Mouse (Mus musculus): ENCODE measurements around the gene Traf3ip1. TPM values are rescaled to one million over a fixed set of nuclear protein-coding genes. Genes with fewer than 3 reads are reported as not detected.
"Not testable (repeated sequence)": the region's sequence is repeated elsewhere in the genome, so short reads cannot be mapped to it uniquely, and the experiment has no call there.

The Traf3ip1 gene
- polyA plus RNA-seq, 1 experiment from 2014 or later = 11.8 TPM

GRCm38 (mm10) chr1:91466186-91466585 lies 28.3 kb upstream of the Traf3ip1 start:
- H3K27me3 ChIP-seq = no peaks in the 10 kb centered on the region
- no peaks in the 10 kb centered on the region for H3K36me3 ChIP-seq
- ATAC-seq (ENCODE audit: insufficient number of reproducible peaks, insufficient read depth, low FRiP score, low TSS enrichment, low read depth) = no peak
- no peak overlapping the region for H3K4me3 ChIP-seq (replicated peaks)
- no peak overlapping the region for H3K4me2 ChIP-seq
- no peak overlapping the region for H3K27ac ChIP-seq
- peaks cover 12% of the 10 kb centered on the region for H3K4me1 ChIP-seq (replicated peaks)
- no peaks in the 10 kb centered on the region for H3K9me3 ChIP-seq
- 81% methylated on average over 6 of the region's 6 CpGs for WGBS
- H3K9ac ChIP-seq (replicated peaks) = no peak overlapping the region

GRCm38 (mm10) chr1:91469888-91470419 lies 24.5 kb upstream of the Traf3ip1 start:
- WGBS = 84% methylated on average over 4 of the region's 4 CpGs
- ATAC-seq (ENCODE audit: insufficient number of reproducible peaks, insufficient read depth, low FRiP score, low TSS enrichment, low read depth) = no peak

GRCm38 (mm10) chr1:91478145-91478544 lies 16.3 kb upstream of the Traf3ip1 start:
- H3K4me1 ChIP-seq (replicated peaks); H3K27me3 ChIP-seq; ATAC-seq (ENCODE audit: insufficient number of reproducible peaks, insufficient read depth, low FRiP score, low TSS enrichment, low read depth); H3K9ac ChIP-seq (replicated peaks); H3K27ac ChIP-seq; H3K4me3 ChIP-seq (replicated peaks); H3K4me2 ChIP-seq; H3K36me3 ChIP-seq; H3K9me3 ChIP-seq: not testable (repeated sequence)
- WGBS = 96% methylated on average over 12 of the region's 13 CpGs

More at GRCm38 (mm10) chr1:91469888-91470419, 24.5 kb upstream of the Traf3ip1 start:
- Histone ChIP-seq H3K4me1 (replicated peaks) (peaks cover 7% of the 10 kb centered on the region), H3K9ac (replicated peaks) (no peak overlapping the region), H3K27me3 (no peaks in the 10 kb centered on the region), H3K27ac (no peak overlapping the region), H3K4me2 (no peak overlapping the region), H3K4me3 (replicated peaks) (no peak overlapping the region), H3K36me3 (no peaks in the 10 kb centered on the region), H3K9me3 (no peaks in the 10 kb centered on the region)

- Histone ChIP-seq H3K9ac (replicated peaks) (no peak overlapping the region), H3K36me3 (no peaks in the 10 kb centered on the region), H3K27ac (no peak overlapping the region), H3K4me2 (no peak overlapping the region), H3K27me3 (no peaks in the 10 kb centered on the region), H3K4me1 (replicated peaks) (no peaks in the 10 kb centered on the region), H3K4me3 (replicated peaks) (no peak overlapping the region), H3K9me3 (0 out of 2 replicates have a peak, but pooled peaks cover 3% of the 10 kb centered on the region)
- no peak for ATAC-seq (ENCODE audit: insufficient number of reproducible peaks, insufficient read depth, low FRiP score, low TSS enrichment, low read depth)
- WGBS = 97% methylated on average over 1 of the region's 1 CpGs
Measured at GRCm38 (mm10) chr1:91478958-91479357, 15.5 kb upstream of the Traf3ip1 start.

GRCm38 (mm10) chr1:91482616-91483211 lies 11.7 kb upstream of the Traf3ip1 start:
- ATAC-seq (ENCODE audit: insufficient number of reproducible peaks, insufficient read depth, low FRiP score, low TSS enrichment, low read depth) = no peak
- Histone ChIP-seq H3K4me2 (no peak overlapping the region), H3K27ac (no peak overlapping the region), H3K36me3 (no peaks in the 10 kb centered on the region), H3K9me3 (0 out of 2 replicates have a peak, but pooled peaks cover 3% of the 10 kb centered on the region), H3K4me3 (replicated peaks) (no peak overlapping the region), H3K9ac (replicated peaks) (no peak overlapping the region), H3K27me3 (peaks cover 4% of the 10 kb centered on the region; the same call in 1 of the 2 replicates), H3K4me1 (replicated peaks) (no peaks in the 10 kb centered on the region)
- WGBS = 84% methylated on average over 7 of the region's 7 CpGs

DNA sequence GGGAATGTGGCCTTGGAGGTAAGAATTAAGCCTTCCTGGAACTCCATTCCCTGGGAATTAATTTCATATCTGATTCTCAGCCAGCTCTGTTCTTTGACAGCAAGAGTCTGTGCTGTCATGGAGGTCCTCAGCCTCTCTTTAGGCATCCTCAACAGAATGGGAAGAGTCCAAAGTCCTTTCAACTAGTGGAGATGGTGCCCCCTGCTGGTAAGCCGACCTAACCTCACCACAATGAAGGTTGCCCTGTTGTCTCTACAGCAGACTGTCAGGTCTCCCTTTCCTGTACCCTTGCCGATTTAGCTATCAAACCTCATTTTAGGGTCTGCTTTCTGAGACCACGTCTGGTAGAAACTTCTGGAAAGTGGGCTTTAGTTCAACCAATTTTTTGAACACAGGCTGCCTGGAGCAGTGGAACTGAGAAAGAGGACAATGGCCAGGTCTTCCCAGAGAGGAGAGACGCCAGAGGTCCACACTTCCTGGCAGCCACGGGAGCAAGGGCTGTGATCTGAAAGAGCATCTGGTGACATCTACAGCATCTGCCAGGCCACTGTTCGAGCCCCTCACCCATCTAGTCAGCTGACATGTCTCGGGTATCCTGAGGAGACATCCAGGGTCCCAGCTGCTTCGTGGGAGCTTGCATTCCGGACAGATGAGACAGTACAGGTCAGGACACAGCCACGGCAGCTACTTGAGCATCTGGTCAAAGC lies 11.0 kb upstream of the Traf3ip1 start:
- 0 out of 2 replicates have a peak overlapping the region, but pooled peaks have one; percentile 12 for H3K9ac ChIP-seq (replicated peaks)
- H3K9me3 ChIP-seq = 0 out of 2 replicates have a peak, but pooled peaks cover 3% of the 10 kb centered on the region
- H3K4me1 ChIP-seq (replicated peaks) = no peaks in the 10 kb centered on the region
- no peaks in the 10 kb centered on the region for H3K36me3 ChIP-seq
- no peak overlapping the region for H3K27ac ChIP-seq
- WGBS = 37% methylated on average over 10 of the region's 10 CpGs
- peak; percentile 57; the same call in 1 of the 2 replicates for ATAC-seq (ENCODE audit: insufficient number of reproducible peaks, insufficient read depth, low FRiP score, low TSS enrichment, low read depth)
- H3K4me2 ChIP-seq = no peak overlapping the region
- peaks cover 4% of the 10 kb centered on the region; the same call in 1 of the 2 replicates for H3K27me3 ChIP-seq
- H3K4me3 ChIP-seq (replicated peaks) = no peak overlapping the region

GRCm38 (mm10) chr1:91484011-91484346 lies 10.5 kb upstream of the Traf3ip1 start:
- ATAC-seq (ENCODE audit: insufficient number of reproducible peaks, insufficient read depth, low FRiP score, low TSS enrichment, low read depth) = no peak
- Histone ChIP-seq H3K4me2 (no peak overlapping the region), H3K9me3 (0 out of 2 replicates have a peak, but pooled peaks cover 2% of the 10 kb centered on the region), H3K27ac (no peak overlapping the region), H3K4me1 (replicated peaks) (no peaks in the 10 kb centered on the region), H3K9ac (replicated peaks) (no peak overlapping the region), H3K36me3 (no peaks in the 10 kb centered on the region), H3K27me3 (peaks cover 4% of the 10 kb centered on the region; the same call in 1 of the 2 replicates), H3K4me3 (replicated peaks) (no peak overlapping the region)
- 70% methylated on average over 5 of the region's 5 CpGs for WGBS

DNA sequence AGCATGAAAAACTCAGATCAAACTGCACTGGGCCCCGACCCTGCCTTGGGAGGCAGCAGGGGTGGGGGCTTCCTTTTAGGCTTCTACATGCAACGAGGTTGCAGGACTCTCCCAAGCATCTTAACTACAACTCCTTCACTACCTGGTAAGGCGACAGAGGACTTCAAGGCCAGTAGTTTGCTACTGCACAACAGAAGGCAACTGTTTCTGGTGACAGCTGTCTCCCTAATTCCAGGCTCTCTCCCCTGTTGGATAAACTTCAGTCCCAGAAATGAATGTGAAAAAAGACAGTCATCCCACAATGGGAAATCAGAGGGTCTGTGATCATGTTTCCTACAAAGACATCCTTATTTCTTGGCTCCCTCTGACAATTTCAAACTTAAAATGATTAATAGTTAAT lies 9.0 kb upstream of the Traf3ip1 start:
- Histone ChIP-seq H3K4me3 (replicated peaks) (no peak overlapping the region), H3K9me3 (no peaks in the 10 kb centered on the region), H3K4me1 (replicated peaks) (no peaks in the 10 kb centered on the region), H3K4me2 (no peak overlapping the region), H3K27ac (no peak overlapping the region), H3K27me3 (peaks cover 4% of the 10 kb centered on the region; the same call in 1 of the 2 replicates), H3K9ac (replicated peaks) (no peak overlapping the region), H3K36me3 (no peaks in the 10 kb centered on the region)
- no peak for ATAC-seq (ENCODE audit: insufficient number of reproducible peaks, insufficient read depth, low FRiP score, low TSS enrichment, low read depth)
- 74% methylated on average over 3 of the region's 3 CpGs for WGBS

DNA sequence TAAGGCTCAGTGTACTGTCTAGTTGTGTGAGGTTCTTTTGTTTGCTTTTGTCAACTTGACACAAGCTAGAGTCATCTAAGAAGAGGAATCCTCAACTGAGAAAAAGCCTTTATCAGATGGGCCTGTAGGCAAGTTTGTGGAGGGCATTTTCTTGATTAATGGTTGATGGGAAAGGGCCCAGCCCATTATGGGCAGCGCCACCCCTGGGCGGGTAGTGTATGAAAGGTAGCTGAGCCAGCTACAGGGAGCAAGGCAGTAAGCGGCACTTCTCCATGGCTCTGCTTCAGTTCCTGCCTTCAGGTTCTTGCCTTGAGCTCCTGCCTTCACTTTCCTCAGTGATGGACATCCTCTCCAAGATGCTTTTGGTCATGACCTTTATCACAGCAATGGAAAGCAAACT lies 8.3 kb upstream of the Traf3ip1 start:
- Histone ChIP-seq H3K4me1 (replicated peaks) (no peaks in the 10 kb centered on the region), H3K27ac (no peak overlapping the region), H3K9me3 (no peaks in the 10 kb centered on the region), H3K36me3 (no peaks in the 10 kb centered on the region), H3K4me3 (replicated peaks) (no peak overlapping the region), H3K27me3 (peaks cover 4% of the 10 kb centered on the region; the same call in 1 of the 2 replicates), H3K4me2 (no peak overlapping the region), H3K9ac (replicated peaks) (no peak overlapping the region)
- WGBS = 80% methylated on average over 3 of the region's 3 CpGs
- ATAC-seq (ENCODE audit: insufficient number of reproducible peaks, insufficient read depth, low FRiP score, low TSS enrichment, low read depth) = no peak

GRCm38 (mm10) chr1:91490322-91490721 lies 4.1 kb upstream of the Traf3ip1 start:
- ATAC-seq (ENCODE audit: insufficient number of reproducible peaks, insufficient read depth, low FRiP score, low TSS enrichment, low read depth) = no peak
- no peak overlapping the region for H3K4me3 ChIP-seq (replicated peaks)
- H3K4me2 ChIP-seq = no peak overlapping the region
- no peaks in the 10 kb centered on the region for H3K36me3 ChIP-seq
- peaks cover 8% of the 10 kb centered on the region for H3K27me3 ChIP-seq
- H3K27ac ChIP-seq = no peak overlapping the region
- no peak overlapping the region for H3K9ac ChIP-seq (replicated peaks)
- 75% methylated on average over 1 of the region's 1 CpGs for WGBS
- H3K4me1 ChIP-seq (replicated peaks) = peaks cover 7% of the 10 kb centered on the region
- H3K9me3 ChIP-seq = no peaks in the 10 kb centered on the region

- Histone ChIP-seq H3K9me3 (no peaks in the 10 kb centered on the region), H3K4me2 (no peak overlapping the region), H3K36me3 (no peaks in the 10 kb centered on the region), H3K4me3 (replicated peaks) (no peak overlapping the region), H3K27me3 (peaks cover 4% of the 10 kb centered on the region; the same call in 1 of the 2 replicates), H3K9ac (replicated peaks) (no peak overlapping the region), H3K27ac (no peak overlapping the region), H3K4me1 (replicated peaks) (peaks cover 17% of the 10 kb centered on the region)
- 53% methylated on average over 2 of the region's 2 CpGs for WGBS
- no peak for ATAC-seq (ENCODE audit: insufficient number of reproducible peaks, insufficient read depth, low FRiP score, low TSS enrichment, low read depth)
Measured at GRCm38 (mm10) chr1:91492740-91493139, 1.7 kb upstream of the Traf3ip1 start.
